Mouse (Mus musculus) activated CD4-positive, CD25-positive, alpha-beta regulatory T cell, adult 4 months (primary cell): ENCODE data around the gene Ltbr. TPM values are rescaled to one million over a fixed set of nuclear protein-coding genes. Genes with fewer than 3 reads are reported as not detected.
A peak's percentile ranks its signal among the peaks of the same experiment; 100 is the strongest.
"Not testable (repeated sequence)": the region's sequence is repeated elsewhere in the genome, so short reads cannot be mapped to it uniquely, and the experiment has no call there.

Source experiments
- ATAC-seq: one replicate; pipeline ENCODE4 v1.8.0; 2017
- polyA plus RNA-seq, 2 experiments: library from polyadenylated mRNA; unstranded; fragments of 100-300 nt; shearing (Covaris generic); gene quantifications; one replicate each; pipeline ENCODE4 v1.2.1; 2017

The Ltbr gene
- polyA plus RNA-seq, 2 experiments from 2014 or later = not detected

DNA sequence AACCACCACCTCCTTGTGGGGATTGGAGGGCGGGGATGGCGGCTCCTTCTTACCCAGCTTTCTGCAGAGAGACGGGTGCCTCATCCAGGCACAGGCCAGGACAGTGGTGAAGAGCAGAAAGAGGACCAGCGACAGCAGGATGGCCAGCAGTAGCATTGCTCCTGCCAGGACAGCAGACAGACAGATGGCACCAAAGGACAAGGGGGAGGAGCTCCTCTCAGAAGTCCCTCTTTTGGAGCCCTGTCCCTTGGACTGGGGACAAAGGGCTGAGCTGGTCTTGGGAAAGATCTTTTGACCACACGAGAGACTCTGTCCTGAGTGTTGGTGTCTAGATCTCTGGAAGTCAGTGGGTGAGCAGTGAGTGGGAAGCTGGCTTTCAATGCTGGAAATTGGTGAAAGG is 4.3 kb downstream of the Ltbr start:
- ATAC-seq = no peak

DNA sequence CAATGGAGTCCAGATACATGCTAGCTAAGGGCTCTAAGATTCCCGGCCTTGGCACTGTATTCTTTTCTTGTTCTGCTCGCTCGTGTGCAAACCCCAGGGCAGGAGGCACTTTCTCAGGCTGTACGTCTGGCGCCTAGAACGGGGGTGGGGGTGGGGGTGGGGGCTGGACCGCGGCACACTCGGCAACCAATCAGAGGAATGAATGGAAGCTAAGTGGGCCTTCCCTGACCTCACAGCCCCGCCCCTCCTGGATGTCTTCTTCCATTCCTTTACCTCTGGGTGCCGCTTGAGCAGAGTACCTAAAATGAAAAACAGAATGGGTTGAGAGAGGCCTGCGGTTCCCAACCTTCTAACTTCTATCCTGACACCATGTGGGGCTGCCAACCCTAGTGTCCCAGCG is 4.8 kb downstream of the Ltbr start:
- ATAC-seq = no peak

DNA sequence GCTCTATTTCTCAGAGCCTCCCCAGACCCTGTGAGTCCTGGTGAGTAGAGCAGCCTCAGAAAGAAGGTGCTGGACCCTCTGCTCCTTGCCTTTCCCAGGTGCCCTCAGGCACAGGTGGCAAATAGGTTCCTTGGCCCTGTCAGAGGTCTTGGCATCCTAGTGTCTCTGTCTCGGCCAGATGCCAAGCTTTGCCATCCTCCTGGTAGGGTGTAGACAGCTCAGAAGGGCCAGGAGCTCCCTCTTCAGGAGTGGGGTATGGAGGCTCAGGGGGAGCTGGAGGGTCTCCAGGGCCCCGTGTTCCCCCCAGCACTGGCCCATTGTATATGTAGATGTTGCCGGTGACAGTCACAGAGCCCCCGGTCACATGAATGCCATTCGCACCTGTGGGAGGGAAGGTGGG is 6.6 kb downstream of the Ltbr start:
- no peak for ATAC-seq

DNA sequence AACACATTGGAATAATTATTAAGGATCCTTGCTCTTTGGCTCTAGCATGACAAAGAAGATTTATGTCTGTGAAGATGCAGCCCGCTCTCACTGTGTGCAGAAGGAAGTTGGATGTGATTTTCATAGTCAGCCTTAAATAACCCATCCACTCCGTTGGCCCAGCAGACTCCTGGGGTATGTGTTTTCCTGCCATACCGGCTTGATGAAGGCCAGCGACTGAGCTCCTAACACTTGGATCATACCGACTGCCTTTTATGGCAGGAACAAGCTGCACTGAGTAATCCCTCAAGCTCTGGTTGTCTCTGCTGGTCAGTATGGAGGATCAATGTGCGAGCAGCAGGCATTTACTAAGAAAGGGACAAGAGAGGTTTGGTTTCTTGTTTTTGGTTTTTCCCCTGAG is 8.2 kb downstream of the Ltbr start:
- no peak for ATAC-seq

DNA sequence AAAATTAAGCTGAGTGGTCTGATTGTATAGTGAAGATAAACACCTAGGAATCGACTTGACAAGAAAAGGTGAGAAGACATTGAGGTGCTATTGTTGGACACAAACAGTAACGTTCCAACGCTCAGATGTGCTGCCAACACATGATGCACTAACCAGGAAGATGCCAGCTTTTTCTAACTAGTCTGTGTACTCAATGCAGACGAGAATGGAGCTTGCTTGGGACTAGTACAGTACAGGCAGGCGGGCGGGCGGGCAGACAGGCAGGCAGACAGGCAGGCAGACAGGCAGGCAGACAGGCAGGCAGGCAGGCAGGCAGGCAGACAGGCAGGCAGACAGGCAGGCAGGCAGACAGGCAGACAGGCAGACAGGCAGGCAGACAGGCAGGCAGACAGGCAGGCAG is 9.3 kb downstream of the Ltbr start:
- ATAC-seq = not testable (repeated sequence)

DNA sequence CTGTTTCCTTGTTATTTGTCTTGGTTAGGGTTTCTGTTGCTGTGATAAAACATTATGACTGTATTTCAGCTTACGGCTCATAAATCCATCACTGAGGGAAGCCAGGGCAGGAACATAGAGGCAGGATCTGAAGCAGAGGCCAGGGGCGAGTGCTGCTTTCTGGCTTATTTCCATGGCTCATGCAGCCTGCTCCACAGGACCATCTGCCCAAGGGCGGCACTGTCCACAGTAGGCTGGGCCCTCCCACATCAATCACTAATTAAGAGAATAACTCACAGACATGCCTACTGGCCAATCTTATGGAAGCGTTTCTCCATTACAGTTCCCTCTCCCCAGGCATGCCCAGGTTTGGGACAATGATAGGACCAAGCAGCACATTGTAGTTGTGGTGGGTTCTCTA is 10.4 kb downstream of the Ltbr start:
- ATAC-seq = no peak

DNA sequence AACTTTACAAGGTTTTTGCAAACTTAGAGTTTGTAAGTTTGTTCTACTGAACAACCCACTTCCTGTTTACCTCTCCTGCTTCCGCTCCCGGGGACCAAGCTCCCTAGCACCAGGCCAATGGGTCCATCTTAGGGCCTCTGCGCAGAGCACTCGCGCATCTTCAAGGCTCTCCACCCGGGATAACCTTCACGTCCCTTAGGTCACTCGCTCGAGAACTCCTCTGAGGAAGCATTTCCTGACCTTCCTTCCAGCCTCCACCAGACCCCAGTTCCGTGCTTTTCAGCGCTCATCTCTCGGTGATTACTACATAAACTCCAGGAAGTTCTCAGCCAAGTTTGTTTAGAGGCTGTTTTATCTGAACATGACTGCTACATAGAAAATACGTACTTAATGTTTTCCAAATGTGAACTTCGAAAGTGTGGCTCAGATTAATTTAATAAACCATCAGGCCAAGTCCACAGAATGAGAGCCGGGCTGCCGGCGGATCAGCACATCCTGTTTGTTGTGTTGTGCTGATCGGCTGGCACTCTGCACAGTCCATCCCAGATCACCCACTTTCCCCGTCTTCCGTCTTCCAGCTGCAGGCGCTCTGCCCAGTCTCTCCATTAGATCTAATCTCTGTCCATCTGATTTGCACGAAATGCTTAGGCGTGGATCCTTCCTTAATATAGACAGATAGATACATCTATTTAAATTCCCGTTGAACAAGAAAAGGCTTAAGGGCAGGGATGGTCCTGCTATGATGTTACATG is 11.3 kb downstream of the Ltbr start:
- no peak for ATAC-seq

DNA sequence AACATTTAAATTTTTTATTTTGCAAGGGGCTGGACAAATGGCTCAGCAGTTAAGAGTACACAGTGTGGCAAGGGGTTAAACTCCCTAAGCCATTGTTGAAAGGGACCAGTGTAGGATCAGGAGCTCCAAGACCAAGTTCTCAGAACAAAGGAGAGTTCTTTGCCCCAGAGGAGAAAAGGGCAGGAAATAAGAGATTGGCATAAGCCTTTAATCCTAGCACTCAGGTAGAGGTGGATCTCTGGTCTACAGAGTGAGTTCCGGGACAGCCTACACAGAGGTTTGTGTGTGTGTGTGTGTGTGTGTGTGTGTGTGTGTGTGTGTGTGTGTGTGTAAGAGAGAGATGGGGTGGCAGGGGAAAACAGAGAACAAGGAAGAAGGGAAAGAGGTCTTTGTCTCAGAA is 12.7 kb downstream of the Ltbr start:
- no peak for ATAC-seq

DNA sequence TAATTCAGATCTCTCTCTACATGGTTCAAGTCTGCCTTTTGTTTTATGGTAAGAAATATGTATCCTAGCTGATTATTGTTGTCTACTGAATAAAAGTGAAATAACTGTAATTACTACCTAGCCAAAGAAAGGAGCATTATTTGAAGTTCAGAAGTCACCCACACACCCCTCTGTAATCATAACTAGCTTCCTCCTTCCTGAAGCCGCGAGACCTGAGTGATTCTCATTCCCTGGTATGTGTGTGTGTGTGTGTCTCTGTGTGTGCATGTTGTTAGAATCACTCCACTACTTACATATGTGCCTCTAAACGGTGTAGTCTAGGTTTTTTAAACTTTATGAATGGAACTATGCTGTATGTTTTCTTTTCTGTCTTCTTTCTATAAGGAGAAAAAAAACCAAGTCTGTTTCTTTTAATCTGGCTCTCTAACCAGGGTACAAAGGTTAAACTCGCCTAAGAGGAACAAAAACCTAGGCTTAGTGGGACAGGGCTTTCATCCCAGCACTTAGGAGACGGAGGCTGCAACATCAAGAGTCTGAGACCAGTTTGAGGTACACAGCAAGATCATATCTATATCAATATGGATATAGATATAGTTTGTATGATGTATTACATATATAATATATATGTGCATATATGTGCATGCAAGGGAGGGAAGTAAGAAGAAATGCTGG is 16.4 kb downstream of the Ltbr start:
- ATAC-seq = no peak

DNA sequence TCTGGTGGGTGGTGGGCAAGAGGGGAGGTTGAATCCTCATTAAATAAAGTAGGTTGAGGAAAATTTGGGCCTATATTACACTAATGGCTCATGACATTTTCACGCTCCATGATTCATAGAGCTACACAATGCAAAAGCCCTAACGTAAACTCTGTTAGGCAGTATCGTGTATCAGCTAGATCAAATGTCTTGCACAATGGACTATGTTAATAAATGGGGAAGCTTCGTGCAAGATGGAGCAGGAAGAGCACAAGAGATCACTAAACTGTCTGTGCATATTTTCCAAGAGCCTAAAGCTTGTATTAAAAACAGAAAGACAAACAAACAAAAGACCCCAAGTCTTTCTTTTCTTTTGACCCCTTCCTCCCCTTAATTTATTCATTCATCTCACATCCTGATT is 19.6 kb downstream of the Ltbr start:
- ATAC-seq = no peak

DNA sequence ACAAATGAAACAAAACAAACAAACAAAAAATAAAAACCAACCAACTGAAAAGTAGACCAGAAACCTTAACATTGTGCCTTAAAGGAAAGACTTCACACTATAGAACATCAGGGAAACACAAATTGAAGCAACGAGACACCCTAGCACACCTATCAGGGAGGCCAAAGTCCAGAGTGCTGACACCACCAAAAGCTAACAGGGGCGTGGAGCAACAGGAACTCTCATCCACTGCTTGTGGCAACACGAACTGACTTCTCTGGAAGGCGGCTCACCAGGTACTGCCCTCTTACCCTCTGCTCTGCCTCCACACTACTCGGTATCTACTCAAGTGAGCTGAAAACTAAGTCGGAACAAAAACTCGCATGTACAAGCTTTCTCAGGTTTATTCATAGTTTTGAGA is 21.4 kb downstream of the Ltbr start:
- ATAC-seq = no peak

DNA sequence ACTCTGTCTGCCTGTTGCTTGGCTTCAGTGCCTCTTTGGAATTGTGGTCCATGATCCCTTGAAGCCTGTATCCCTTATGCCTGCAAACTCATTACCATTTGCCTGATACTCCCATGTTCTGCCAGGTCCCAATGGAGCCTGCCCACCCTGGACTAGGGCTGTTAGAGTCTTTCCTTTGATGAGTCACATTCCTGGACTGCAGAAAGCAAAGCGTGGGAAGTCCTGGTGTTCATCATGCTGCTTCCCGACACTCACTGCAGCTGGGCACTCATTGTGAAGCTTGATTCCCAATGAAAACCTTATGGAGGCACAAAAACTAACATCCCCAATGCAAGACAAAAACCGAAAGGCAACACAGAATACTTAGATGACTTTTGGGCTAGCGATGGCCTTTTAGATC is 22.4 kb downstream of the Ltbr start:
- no peak for ATAC-seq

DNA sequence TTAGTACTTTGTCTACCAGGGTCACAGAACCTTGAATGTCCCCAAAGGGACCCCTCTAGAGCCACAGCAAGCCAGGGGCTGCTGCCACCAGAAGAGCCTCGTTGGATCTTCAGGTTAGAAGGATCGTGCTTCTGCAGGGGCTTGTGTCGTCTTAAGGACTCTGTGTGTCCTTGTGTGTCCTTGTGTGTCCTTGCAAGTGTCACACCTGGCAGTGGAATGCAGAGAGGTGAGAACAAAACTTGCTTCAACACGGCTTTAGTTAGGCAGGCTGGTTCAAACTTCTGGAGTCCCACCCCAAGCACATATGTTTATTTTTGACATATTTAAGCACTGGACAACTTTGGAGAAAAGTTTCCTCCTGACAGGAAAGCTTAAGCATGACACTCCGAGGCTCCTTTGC is 25.0 kb downstream of the Ltbr start:
- ATAC-seq = no peak

DNA sequence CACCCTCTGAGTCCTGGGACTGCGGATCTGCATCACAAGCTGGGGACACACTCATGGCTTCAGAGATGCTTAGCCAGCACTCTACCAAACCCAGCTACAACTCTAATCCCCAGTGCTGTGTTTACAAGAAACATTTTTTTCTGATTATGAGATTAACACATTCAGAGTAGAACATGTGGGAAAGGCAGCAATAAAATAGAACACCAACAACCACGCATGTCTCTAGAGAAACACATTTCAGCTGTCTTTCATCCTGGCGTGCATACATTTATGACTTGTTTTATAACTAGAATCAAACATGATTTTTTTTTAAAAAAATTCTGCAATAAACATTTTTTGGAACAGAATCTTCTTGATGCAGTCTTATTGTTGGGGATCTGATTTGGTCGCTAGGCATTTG is 26.7 kb downstream of the Ltbr start:
- ATAC-seq = no peak

DNA sequence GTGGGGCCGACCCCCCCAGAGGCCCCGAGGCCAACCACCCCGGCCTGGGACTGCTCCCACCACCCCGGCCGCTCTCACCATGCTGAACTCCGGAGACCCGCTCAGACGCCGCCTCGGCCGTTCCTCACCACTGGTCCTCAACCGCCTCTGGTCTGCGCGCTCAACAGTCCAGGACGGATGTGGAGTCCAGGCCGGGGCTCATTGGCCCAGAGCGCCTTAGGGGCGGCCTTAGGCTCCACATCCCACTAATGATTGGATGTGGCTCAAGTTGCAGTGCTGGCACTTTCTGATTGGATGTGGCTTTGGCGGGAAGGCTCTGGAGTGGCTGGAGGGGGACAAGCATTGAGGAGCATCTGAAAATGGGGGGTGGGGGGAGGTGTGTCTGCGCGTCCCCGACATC is 27.8 kb downstream of the Ltbr start, which contains the start of gene Tuba3a:
Gene Tuba3a, minus strand, starts transcription at position 153 of the 400 bp plus-strand sequence.
- ATAC-seq = no peak

DNA sequence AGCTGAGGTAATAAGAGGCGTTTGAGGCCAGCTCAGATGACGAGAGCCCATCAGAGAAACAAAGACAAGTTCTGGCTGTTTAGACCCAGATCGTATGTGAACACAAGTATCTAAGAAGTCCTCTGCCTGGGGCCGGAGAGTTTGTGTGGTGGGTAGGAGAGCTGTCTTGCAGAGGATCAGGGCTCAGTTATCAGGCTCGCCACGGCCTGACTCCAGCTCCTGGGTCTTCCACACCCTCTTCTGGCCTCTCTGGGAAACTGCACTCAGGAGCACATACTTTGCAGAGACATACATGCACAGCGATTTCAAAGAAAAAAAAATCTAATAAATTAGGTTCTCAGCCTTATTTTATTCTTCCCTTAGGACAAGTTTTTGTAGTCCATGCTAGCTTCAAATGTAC is 28.9 kb downstream of the Ltbr start:
- no peak for ATAC-seq

DNA sequence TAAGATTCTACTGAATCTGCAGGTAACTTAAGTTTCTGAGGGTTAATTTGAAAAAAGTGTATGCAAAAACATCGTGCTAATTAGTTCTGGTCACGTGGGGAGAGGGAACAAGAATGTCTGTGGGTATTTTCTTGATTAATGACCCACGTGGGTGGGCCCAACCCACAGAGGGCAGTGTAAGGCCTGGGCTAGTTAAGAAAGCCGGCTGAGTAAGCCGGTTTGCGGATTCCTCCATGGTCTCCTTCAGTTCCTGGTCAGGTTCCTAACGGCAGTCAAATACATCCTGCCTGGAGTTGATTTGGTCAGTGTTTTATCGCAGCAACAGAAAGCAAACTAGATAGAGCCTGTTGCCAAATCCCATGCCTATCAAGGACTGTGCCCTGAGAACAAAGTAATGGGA is 29.4 kb downstream of the Ltbr start:
- no peak for ATAC-seq

DNA sequence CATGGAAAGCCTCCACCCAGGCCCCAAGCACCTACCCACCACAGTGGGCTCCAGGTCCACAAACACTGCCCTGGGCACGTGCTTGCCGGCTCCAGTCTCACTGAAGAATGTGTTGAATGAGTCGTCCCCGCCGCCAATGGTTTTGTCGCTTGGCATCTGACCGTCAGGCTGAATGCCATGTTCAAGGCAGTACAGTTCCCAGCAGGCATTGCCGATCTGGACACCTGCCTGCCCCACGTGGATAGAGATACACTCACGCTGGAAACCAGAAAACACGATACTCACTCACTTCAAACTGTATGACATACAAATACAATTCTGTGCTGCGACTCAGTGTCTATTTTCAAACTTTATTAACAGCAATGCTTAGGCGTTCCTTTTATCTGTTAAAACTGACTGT is 31.0 kb downstream of the Ltbr start:
- ATAC-seq = not testable (repeated sequence)

DNA sequence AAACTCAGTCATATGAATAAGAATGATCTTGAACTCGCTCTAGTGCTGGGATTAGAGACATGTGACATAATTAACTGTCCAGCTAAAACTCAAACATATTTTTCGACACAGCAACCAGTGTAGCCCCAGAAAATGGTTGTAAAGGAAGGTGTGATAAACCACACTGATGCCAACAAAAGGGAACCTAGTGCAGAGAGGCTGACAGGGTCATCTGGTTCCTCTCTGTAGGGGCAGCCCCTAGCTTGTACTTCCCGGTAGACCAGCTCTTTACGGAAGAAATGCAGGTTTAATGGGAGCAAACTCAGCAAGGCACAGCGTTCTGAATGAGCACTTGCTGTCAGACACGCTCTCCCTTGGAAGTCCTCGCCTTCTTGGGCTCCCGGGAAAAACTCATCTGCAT is 34.0 kb downstream of the Ltbr start:
- no peak for ATAC-seq

DNA sequence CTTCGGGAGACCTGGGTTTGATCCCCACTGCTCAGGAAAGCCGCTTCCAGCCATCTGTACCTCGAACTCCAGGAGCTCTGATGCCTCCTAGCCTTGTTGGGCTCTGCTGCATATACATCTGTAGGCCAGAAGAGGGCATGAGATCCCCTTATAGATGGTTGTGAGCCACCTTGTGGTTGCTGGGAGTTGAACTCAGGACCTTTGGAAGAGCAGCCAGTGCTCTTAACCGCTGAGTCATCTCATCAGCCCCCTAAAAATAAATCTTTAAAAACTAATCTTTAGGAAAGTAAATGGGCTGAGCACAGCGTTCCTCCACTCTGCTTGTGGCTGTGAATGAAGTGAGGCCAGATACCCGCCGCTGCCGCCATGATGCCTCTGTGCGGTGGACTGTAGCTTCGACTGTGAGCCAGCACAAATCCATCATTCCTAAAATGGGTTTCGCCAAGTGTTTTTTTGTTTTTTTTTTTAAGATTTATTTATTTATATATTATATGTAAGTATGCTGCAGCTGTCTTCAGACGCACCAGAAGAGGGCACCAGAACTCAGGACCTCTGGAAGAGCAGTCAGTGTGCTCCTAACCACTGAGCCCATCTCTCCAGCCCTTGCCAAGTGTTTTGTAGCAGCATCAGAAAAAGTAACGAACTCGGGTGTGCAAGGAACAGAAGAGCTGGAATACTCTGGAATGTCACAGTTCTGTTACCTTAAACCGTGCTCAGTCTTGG is 38.7 kb downstream of the Ltbr start:
- ATAC-seq = no peak

DNA sequence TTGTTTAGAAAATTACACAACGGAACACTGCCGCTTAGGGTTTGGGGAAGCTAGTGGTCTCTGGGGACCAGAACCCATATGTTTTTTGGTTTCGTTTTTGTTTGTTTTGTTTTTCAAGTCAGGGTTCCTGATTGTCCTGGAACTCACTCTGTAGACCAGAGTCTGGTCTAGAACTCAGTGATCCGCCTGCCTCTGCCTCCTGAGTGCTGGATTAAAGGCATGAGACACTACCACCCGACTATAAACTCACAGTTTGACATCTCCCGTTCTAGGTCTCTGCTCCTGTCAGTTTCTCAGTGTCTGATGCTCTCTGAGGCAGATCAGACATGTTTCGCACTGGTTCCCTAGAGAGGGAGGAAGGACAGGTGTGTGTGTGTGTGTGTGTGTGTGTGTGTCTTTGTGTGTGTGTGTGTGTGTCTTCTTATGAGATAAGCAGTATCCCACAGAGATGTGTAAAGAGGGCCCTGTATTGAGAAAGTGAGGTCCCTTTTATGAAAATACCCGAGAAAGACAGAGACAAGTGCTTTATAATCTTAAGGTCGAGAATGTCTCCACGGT is 41.4 kb downstream of the Ltbr start:
- ATAC-seq = no peak

DNA sequence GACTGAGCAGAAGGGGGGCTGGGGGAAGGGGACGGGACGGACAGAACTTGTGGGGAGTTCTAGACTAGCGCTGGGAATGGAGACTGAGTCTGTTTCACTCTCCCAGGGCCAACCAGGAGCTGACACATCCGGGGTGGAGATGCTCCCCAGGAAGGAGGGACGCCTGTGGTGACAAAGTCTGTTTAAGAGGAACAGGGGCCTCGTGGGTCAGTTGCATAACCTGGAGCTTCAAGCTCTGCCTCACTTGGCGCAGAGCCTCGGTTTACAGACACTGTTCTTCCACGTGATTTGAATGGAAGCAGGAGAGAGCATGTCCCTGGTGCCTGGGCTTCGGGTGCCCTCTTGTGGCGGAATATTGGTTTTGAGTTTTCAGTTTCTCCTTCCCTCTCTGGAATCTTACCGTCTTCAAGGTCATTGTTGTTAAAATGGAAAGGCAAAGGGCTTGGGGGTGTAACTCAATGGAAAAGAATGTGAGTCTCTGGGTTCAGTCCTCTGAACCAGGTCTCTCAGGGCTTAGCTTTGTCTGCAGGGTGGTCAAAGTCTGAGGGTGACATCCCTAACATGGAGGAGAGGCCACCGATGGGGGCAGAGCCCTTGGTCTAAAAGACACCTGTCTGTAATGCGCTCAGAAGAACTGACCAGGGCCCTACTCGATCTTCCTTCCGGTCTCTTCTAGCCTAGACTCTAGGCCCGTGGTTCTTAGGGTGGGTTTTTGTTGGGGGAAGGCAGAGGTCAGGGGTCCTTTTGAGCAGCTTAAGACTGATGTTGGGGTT is 42.0 kb downstream of the Ltbr start:
- peak; percentile 76 for ATAC-seq

DNA sequence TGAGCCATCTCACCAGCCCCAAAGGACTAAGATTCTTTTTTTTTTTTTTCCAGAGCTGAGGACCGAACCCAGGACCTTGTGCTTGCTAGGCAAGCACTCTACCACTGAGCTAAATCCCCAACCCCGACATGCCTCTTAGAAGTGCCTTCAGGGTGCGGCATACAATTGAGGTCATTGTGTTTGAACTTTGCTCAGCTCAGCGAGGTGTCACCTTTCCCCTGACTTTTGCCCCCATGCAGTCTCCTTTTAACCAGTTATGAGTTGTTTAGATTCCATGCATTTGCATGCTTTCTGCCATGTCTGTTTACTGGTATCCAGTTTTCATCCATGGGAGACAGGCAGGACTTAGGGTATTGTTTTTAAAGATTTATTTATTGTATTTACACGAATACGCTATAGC is 44.9 kb downstream of the Ltbr start:
- ATAC-seq = no peak
